27 mouse cellular contexts compared by ENCODE assay signal in the genomic region with DNA sequence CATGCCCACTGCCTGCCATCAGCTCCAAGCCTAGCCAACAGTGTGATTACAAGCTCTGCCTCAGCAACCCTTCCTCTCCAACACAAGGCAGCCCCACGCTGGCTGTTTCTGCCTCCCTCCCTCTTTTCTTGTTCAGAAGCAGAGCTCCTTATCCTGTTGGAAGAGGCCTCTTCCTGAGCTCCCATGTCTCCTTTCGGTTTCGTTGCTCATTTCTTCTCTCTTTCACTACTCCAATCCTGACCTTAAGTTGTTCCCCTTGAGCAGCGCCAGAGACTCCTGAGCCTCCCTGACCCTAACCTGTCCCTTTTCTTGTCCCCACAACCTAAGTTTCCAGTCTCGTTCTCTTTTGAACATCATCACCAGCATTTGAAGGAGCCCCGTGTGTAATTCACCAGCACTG. TPM values are rescaled to one million over a fixed set of nuclear protein-coding genes. Genes with fewer than 3 reads are reported as not detected.
DNase-seq lines count a peak whose midpoint lies in the region; ATAC-seq and TF ChIP-seq lines count a peak whose summit lies in the region.
"Had no signal": no experiment of that assay in that cellular context is flagged by ENCODE, and none has a peak within 500 bp of the region (broad histone marks: within the 10 kb centered on the region; RNA-seq: fewer than 3 reads in every experiment).

No protein-coding gene starts in this region.

- no peak for TF ChIP-seq CTCF in heart, postnatal 0 days (IDR thresholded peaks at IDR 0.05; ENCODE audit: low read depth)

- 53% methylated on average over 6 of the region's 6 CpGs for WGBS in heart, postnatal 0 days
- 58% methylated on average over 6 of the region's 6 CpGs for WGBS in heart, embryonic 11.5 days (ENCODE audit: insufficient replicate concordance)
- 67% methylated on average over 6 of the region's 6 CpGs for WGBS in forebrain, embryonic 13.5 days

- ATAC-seq in heart, postnatal 0 days (ENCODE audit: insufficient read depth, low read depth) = no peak
- no peak for ATAC-seq in heart, embryonic 11.5 days (replicated peaks; ENCODE audit: insufficient number of reproducible peaks, low FRiP score, low TSS enrichment)
- peak; percentile 9 for ATAC-seq in granulocyte monocyte progenitor cell, adult 5-6 weeks (replicated peaks; ENCODE audit: poor library complexity, severe bottlenecking)
- no peak for ATAC-seq in forebrain, embryonic 13.5 days
- ATAC-seq: forebrain, embryonic 15.5 days; intestine, postnatal 0 days; Patski had no signal

- H3K27me3 ChIP-seq in heart, postnatal 0 days (ENCODE audit: control insufficient read depth, insufficient read depth, low read length) = no peaks in the 10 kb centered on the region
- no peaks in the 10 kb centered on the region for H3K27me3 ChIP-seq in heart, embryonic 11.5 days (ENCODE audit: control insufficient read depth, insufficient read depth, low read length)
- H3K27me3 ChIP-seq in forebrain, embryonic 13.5 days = no peaks in the 10 kb centered on the region
- H3K27me3 ChIP-seq: embryonic facial prominence, embryonic 12.5 days; forebrain, embryonic 15.5 days; Patski had no signal

- no peaks in the 10 kb centered on the region for H3K36me3 ChIP-seq in heart, postnatal 0 days (replicated peaks; ENCODE audit: control insufficient read depth, insufficient read depth, low read length)
- no peaks in the 10 kb centered on the region for H3K36me3 ChIP-seq in heart, embryonic 11.5 days (ENCODE audit: control insufficient read depth, insufficient read depth, low read length)
- no peaks in the 10 kb centered on the region for H3K36me3 ChIP-seq in forebrain, embryonic 13.5 days (ENCODE audit: poor library complexity, severe bottlenecking)
- H3K36me3 ChIP-seq: embryonic facial prominence, embryonic 12.5 days; forebrain, embryonic 15.5 days; G1E; hindbrain, embryonic 13.5 days; liver, embryonic 15.5 days had no signal

- no peak for TF ChIP-seq EP300 in heart, postnatal 0 days (IDR thresholded peaks at IDR 0.05; ENCODE audit: low read depth)

- no peak overlapping the region for H3K9ac ChIP-seq in heart, postnatal 0 days (replicated peaks; ENCODE audit: low read depth, low read length)
- H3K9ac ChIP-seq in heart, embryonic 11.5 days (ENCODE audit: low read depth, low read length) = no peak overlapping the region
- no peak overlapping the region for H3K9ac ChIP-seq in forebrain, embryonic 13.5 days
- H3K9ac ChIP-seq: embryonic facial prominence, embryonic 12.5 days; forebrain, embryonic 15.5 days; hindbrain, embryonic 13.5 days; liver, embryonic 15.5 days had no signal

- DNase-seq in heart, postnatal 0 days (ENCODE audit: low spot score) = peak; percentile 22
- DNase-seq in thymus, postnatal 4 days = peak; percentile 41
- no peak for DNase-seq in thymus, postnatal 10 days (ENCODE audit: low spot score in 2 of 2)
- DNase-seq in frontal cortex, postnatal 10 days (ENCODE audit: low spot score in 2 of 2) = no peak
- DNase-seq: adrenal gland, postnatal 14 days; cerebellum, adult 11 months; cerebellum, adult 9-11 months; embryo, embryonic 11 days; gastrocnemius, adult 2 months; heart, postnatal 4 days; kidney, adult 9 months; kidney, postnatal 10 days; layer of hippocampus, postnatal 36 days; left cerebral cortex, postnatal 4 days; lung, postnatal 36 days; midbrain, embryonic 14.5 days; thymus, postnatal 25 days had no signal

- no peak overlapping the region for H3K4me2 ChIP-seq in heart, postnatal 0 days (ENCODE audit: low read depth, low read length)
- no peak overlapping the region for H3K4me2 ChIP-seq in heart, embryonic 11.5 days
- H3K4me2 ChIP-seq in forebrain, embryonic 13.5 days = no peak overlapping the region
- H3K4me2 ChIP-seq: embryonic facial prominence, embryonic 12.5 days; forebrain, embryonic 15.5 days; hindbrain, embryonic 13.5 days; liver, embryonic 15.5 days had no signal

- H3K4me3 ChIP-seq in heart, postnatal 0 days (ENCODE audit: low read depth, low read length) = no peak overlapping the region
- no peak overlapping the region for H3K4me3 ChIP-seq in heart, embryonic 11.5 days (ENCODE audit: low read depth, low read length)
- H3K4me3 ChIP-seq in forebrain, embryonic 13.5 days = no peak overlapping the region
- H3K4me3 ChIP-seq: embryonic facial prominence, embryonic 12.5 days; forebrain, embryonic 15.5 days; gastrocnemius, adult 2 months; hindbrain, embryonic 13.5 days; liver, embryonic 15.5 days had no signal

- no peaks in the 10 kb centered on the region for H3K4me1 ChIP-seq in heart, postnatal 0 days (ENCODE audit: control insufficient read depth, insufficient read depth)
- H3K4me1 ChIP-seq in heart, embryonic 11.5 days (ENCODE audit: control insufficient read depth, insufficient read depth, low read length) = no peaks in the 10 kb centered on the region; the same call in 1 of the 2 replicates
- H3K4me1 ChIP-seq in forebrain, embryonic 13.5 days = no peaks in the 10 kb centered on the region
- H3K4me1 ChIP-seq: embryonic facial prominence, embryonic 12.5 days; forebrain, embryonic 15.5 days; hindbrain, embryonic 13.5 days had no signal

- no peaks in the 10 kb centered on the region for H3K9me3 ChIP-seq in heart, postnatal 0 days (replicated peaks; ENCODE audit: control insufficient read depth, low read length)
- no peaks in the 10 kb centered on the region for H3K9me3 ChIP-seq in heart, embryonic 11.5 days (replicated peaks; ENCODE audit: control insufficient read depth, low read length)
- H3K9me3 ChIP-seq in forebrain, embryonic 13.5 days (replicated peaks) = no peaks in the 10 kb centered on the region
- H3K9me3 ChIP-seq: embryonic facial prominence, embryonic 12.5 days; forebrain, embryonic 15.5 days; G1E; hindbrain, embryonic 13.5 days; liver, embryonic 15.5 days had no signal

- H3K27ac ChIP-seq in heart, postnatal 0 days (ENCODE audit: low read depth) = peak overlapping the region; percentile 11; the same call in 1 of the 2 replicates
- no peak overlapping the region for H3K27ac ChIP-seq in heart, embryonic 11.5 days (ENCODE audit: low read depth, low read length)
- H3K27ac ChIP-seq in forebrain, embryonic 13.5 days = no peak overlapping the region
- H3K27ac ChIP-seq: embryonic facial prominence, embryonic 12.5 days; forebrain, embryonic 15.5 days; gastrocnemius, adult 2 months; hindbrain, embryonic 13.5 days; liver, embryonic 15.5 days had no signal

RNA-seq across cellular contexts. Expression of a gene that starts 29.3 kb away (rescaled TPM):
- total RNA-seq in heart, postnatal 0 days (2014; rRNA removed; ENCODE audit: low replicate concordance) = not detected in 2 replicates
- 0.14 and 0.40 TPM in 2 replicates for polyA plus RNA-seq in heart, postnatal 0 days (2015; fragmentation: Nextera tagmentation; extraction: Ambion mirVana)
- polyA plus RNA-seq in heart, embryonic 11.5 days (2014; fragmentation: Nextera tagmentation; extraction: Ambion mirVana) = 0.39 and 0.49 TPM in 2 replicates
- 32.1 and 37.9 TPM in 2 replicates for total RNA-seq in granulocyte monocyte progenitor cell, adult 5-6 weeks (2014; fragmentation: Nextera tagmentation)
- 6.6 and 22.1 TPM in 2 replicates for total RNA-seq in granulocyte monocyte progenitor cell, adult 5-6 weeks (2017)
- polyA plus RNA-seq in forebrain, embryonic 13.5 days (2015; fragmentation: Nextera tagmentation; extraction: Ambion mirVana) = 0.38 and 0.40 TPM in 2 replicates
- polyA plus RNA-seq: G1E, Patski had no signal

Comparison
In these comparisons a context has a peak if more than half of its experiments do, and no peak if none do; other contexts are left out.
1. DNase-seq: peak in heart, postnatal 0 days (single experiment) and thymus, postnatal 4 days (single experiment); none in thymus, postnatal 10 days (0 of 2) and frontal cortex, postnatal 10 days (0 of 2).